Mouse (Mus musculus): ENCODE results near the gene Dlgap4.

- TF ChIP-seq CTCF (IDR thresholded peaks at IDR 0.05; ENCODE audit: low read depth, low read length), result no peak
- no peak for TF ChIP-seq POLR2A (IDR thresholded peaks at IDR 0.05; ENCODE audit: borderline replicate concordance, low read depth, low read length)
Observed at GRCm38 (mm10) chr2:156741998-156742397, 128.5 kb downstream of the Dlgap4 start.
